Mouse (Mus musculus): ENCODE results near the gene Pef1. TPM values are rescaled to one million over a fixed set of nuclear protein-coding genes. Genes with fewer than 3 reads are reported as not detected.
A peak's percentile ranks its signal among the peaks of the same experiment; 100 is the strongest.

The Pef1 gene
- polyA plus RNA-seq, 1 experiment from 2014 or later: 70.4 TPM

DNA sequence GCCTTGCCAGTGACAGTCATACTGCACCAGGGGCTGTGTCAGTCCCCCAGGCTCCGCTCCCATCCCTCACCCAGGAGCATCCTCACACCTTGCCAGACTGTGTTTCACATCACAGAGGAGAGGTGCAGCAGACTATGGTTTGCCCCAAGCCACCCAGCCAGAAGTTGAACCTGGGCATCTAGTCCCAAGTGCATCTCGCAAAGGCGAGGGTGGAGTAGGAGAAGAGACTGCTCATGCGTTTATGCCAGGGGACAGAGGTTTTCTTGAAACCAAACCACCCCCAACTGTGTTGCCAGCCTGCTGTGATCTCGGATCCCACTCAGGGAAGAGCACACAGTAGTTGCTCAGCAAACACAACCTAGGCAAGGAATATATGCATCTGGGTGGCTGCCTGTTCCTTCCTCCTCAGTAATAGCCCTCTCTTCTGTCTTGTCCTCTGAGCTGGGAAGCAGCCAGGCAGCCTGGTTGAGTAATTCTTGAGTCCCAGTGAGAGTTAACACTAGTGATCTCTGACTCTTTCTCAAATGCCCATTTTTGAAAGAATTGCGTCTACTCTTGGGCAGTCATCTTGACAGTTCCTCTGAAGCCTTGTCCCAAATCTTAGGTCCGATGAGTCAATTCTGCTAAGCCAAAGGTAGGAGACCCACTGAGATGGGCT lies 29.2 kb downstream of the Pef1 start:
- Histone ChIP-seq H3K4me3 (ENCODE audit: low read depth, low read length) (no peak overlapping the region), H3K27ac (ENCODE audit: low read depth) (peak overlapping the region; percentile 43; the same call in 1 of the 2 replicates), H3K27me3 (replicated peaks; ENCODE audit: control insufficient read depth, insufficient read depth, low read length) (no peaks in the 10 kb centered on the region), H3K4me1 (replicated peaks; ENCODE audit: control insufficient read depth, insufficient read depth, low read length) (peaks cover 5% of the 10 kb centered on the region), H3K36me3 (ENCODE audit: control insufficient read depth, insufficient read depth, low read length) (peaks cover 15% of the 10 kb centered on the region), H3K4me2 (ENCODE audit: low read length) (no peak overlapping the region), H3K9ac (ENCODE audit: low read length) (no peak overlapping the region), H3K9me3 (ENCODE audit: control insufficient read depth, low read length) (no peaks in the 10 kb centered on the region)
- DNase-seq (ENCODE audit: low spot score) (no peak), ATAC-seq (replicated peaks; ENCODE audit: low FRiP score, low TSS enrichment, low read depth) (no peak)
- WGBS: 85% methylated on average over 7 of the region's 7 CpGs

DNA sequence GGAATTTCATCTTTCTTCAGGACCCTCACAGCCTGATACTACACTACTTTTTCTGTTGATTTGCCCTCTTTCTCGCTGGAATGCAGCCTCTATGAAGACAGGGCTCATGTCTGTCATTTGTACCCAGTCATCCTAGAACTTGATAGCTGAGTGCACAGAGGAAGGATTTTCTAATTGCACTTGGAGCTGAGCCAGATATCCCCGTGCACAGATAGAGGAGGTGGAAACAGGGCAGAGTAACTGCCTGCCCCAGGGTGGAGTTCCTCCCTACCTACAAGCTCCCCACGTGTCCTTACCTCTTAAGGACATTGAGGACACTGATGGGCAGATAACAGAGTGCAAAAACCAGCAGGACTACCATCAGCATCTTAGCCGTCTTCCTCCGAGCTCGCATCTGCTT lies 31.0 kb downstream of the Pef1 start:
- ATAC-seq (replicated peaks; ENCODE audit: low FRiP score, low TSS enrichment, low read depth): no peak
- H3K4me3 ChIP-seq (ENCODE audit: low read depth, low read length): no peak overlapping the region

DNA sequence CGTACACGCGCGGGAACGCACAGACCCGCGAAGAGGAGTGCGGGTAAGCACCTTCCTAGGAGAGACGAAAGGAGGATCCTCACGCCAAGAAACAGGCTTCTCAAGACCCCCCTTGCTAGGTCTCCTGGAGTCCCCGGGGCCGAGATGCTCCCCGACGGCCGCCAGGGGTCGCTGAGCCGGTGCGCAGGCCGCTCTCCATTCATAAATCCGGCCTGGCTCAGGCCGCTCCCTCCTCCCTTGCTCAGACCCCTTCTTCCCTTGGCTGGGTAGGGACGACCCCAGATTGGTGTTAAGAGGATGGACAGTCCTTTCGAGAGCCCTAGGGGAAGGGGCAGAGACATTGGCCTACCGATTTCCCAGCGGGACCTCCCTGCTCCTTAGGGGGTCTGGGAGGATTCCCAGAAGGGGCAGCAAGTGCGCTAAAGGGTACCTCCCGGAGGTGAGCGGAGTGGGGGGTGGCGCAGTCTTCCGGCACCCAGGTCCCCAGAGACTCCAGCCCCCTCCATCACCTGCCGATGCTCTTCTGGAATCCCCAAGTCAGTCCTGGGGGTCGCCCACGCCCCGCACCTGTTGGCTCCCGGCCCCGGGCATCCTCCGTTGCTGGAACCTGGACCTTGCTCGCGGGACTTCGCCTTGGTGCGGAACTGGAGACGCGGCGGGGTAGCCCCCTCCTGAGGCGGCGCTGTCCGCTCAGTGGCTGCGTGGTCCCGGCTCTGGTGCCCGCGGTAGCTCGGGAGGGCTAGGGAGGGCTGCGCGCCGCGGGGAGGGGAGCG lies 36.3 kb downstream of the Pef1 start:
- Histone ChIP-seq H3K27ac (ENCODE audit: low read depth) (no peak overlapping the region), H3K4me3 (ENCODE audit: low read depth, low read length) (peak overlapping the region; percentile 27), H3K9me3 (ENCODE audit: control insufficient read depth, low read length) (no peaks in the 10 kb centered on the region), H3K4me1 (replicated peaks; ENCODE audit: control insufficient read depth, insufficient read depth, low read length) (peaks cover 13% of the 10 kb centered on the region), H3K36me3 (ENCODE audit: control insufficient read depth, insufficient read depth, low read length) (no peaks in the 10 kb centered on the region), H3K4me2 (ENCODE audit: low read length) (peak overlapping the region; percentile 58), H3K27me3 (replicated peaks; ENCODE audit: control insufficient read depth, insufficient read depth, low read length) (peaks cover 48% of the 10 kb centered on the region), H3K9ac (ENCODE audit: low read length) (peak overlapping the region; percentile 22; the same call in 1 of the 2 replicates)
- peak; percentile 57 for ATAC-seq (replicated peaks; ENCODE audit: low FRiP score, low TSS enrichment, low read depth)
- peak; percentile 93 for DNase-seq (ENCODE audit: low spot score)
- under 1% methylated on average over 50 of the region's 57 CpGs for WGBS

More for the DNA sequence above, 31.0 kb downstream of the Pef1 start:
- Histone ChIP-seq H3K4me1 (replicated peaks; ENCODE audit: control insufficient read depth, insufficient read depth, low read length) (peaks cover 5% of the 10 kb centered on the region), H3K9ac (ENCODE audit: low read length) (no peak overlapping the region), H3K4me2 (ENCODE audit: low read length) (no peak overlapping the region), H3K27me3 (replicated peaks; ENCODE audit: control insufficient read depth, insufficient read depth, low read length) (peaks cover 15% of the 10 kb centered on the region), H3K9me3 (ENCODE audit: control insufficient read depth, low read length) (no peaks in the 10 kb centered on the region), H3K27ac (ENCODE audit: low read depth) (no peak overlapping the region), H3K36me3 (ENCODE audit: control insufficient read depth, insufficient read depth, low read length) (no peaks in the 10 kb centered on the region)
- WGBS: 58% methylated on average over 6 of the region's 6 CpGs
- DNase-seq (ENCODE audit: low spot score): no peak

DNA sequence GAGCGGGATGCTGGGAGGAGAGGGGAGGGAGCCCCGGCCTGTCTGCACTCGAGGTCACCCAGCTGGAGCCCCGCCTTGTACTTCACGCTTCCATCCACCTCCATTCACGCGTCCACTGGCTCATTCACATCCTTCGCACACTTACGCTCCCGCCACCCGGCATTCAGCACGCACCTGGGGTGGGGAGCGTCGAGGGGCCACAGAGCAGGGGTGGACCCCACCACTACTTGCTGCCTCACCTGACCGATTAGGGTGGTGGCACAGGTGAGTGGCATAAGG lies 36.8 kb downstream of the Pef1 start, which contains the start of gene Hcrtr1:
TSS of gene Hcrtr1 (minus strand) at position 146 of the 279 bp plus-strand sequence.
- Histone ChIP-seq H3K4me1 (replicated peaks; ENCODE audit: control insufficient read depth, insufficient read depth, low read length) (peaks cover 13% of the 10 kb centered on the region), H3K9me3 (ENCODE audit: control insufficient read depth, low read length) (no peaks in the 10 kb centered on the region), H3K27ac (ENCODE audit: low read depth) (no peak within 1 kb of the TSS), H3K9ac (ENCODE audit: low read length) (peak within 1 kb of the TSS; percentile 22; the same call in 1 of the 2 replicates), H3K27me3 (replicated peaks; ENCODE audit: control insufficient read depth, insufficient read depth, low read length) (peaks cover 48% of the 10 kb centered on the region), H3K36me3 (ENCODE audit: control insufficient read depth, insufficient read depth, low read length) (no peaks in the 10 kb centered on the region), H3K4me3 (ENCODE audit: low read depth, low read length) (peak within 1 kb of the TSS; percentile 27), H3K4me2 (ENCODE audit: low read length) (peak within 1 kb of the TSS; percentile 58)
- DNase-seq (ENCODE audit: low spot score): no peak
- peak; percentile 9; the same call in 1 of the 2 replicates for ATAC-seq (replicated peaks; ENCODE audit: low FRiP score, low TSS enrichment, low read depth)
- WGBS: under 1% methylated on average over 14 of the region's 15 CpGs

DNA sequence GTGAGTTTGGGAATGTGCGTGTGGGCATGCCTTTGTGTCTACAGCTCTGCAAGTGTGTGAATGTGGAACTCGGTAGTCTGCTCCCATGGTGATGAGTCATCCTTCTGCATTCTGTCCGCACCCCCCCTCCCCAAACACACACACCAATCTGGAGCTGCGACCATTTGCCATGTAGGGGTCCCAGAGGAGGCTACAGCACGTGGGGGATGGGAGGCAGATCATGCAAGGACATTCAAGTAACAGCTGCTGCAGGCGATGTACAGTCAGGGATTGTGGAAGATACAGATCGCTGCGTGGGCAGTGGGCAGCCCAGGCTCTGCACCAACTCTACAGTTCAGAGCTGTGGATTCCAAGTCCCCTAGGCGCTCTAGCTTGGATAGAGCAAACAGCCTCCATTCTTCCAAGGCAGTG lies 38.6 kb downstream of the Pef1 start:
- DNase-seq (ENCODE audit: low spot score) (no peak), ATAC-seq (replicated peaks; ENCODE audit: low FRiP score, low TSS enrichment, low read depth) (no peak)
- H3K9ac ChIP-seq (ENCODE audit: low read length): no peak overlapping the region
- peaks cover 9% of the 10 kb centered on the region; the same call in 1 of the 2 replicates for H3K4me1 ChIP-seq (replicated peaks; ENCODE audit: control insufficient read depth, insufficient read depth, low read length)
- H3K36me3 ChIP-seq (ENCODE audit: control insufficient read depth, insufficient read depth, low read length): no peaks in the 10 kb centered on the region
- WGBS: 51% methylated on average over 9 of the region's 9 CpGs
- H3K4me3 ChIP-seq (ENCODE audit: low read depth, low read length): no peak overlapping the region
- H3K27me3 ChIP-seq (replicated peaks; ENCODE audit: control insufficient read depth, insufficient read depth, low read length): peaks cover 48% of the 10 kb centered on the region
- no peak overlapping the region for H3K27ac ChIP-seq (ENCODE audit: low read depth)
- no peak overlapping the region for H3K4me2 ChIP-seq (ENCODE audit: low read length)
- no peaks in the 10 kb centered on the region for H3K9me3 ChIP-seq (ENCODE audit: control insufficient read depth, low read length)

DNA sequence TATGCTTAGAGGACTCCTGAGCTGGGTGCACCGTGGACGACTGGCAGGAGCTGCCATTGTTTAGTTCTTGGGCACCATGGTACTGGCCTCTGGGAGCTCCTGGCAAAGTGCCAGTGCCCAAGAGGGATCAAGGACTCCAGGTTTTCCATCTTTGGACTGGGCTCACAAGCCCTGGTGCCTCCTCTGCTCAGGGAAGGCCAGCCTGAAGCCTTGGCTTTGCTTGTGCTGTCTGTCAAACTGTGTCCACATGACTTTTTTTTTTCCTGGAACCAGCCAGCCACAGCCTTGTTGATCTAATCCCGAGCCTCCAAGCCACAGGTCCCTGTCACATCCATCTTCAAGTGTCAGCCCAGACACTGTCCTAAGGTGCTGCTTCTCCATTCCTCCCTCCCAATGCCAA lies 39.4 kb downstream of the Pef1 start:
- Histone ChIP-seq H3K9ac (ENCODE audit: low read length) (no peak overlapping the region), H3K27ac (ENCODE audit: low read depth) (no peak overlapping the region), H3K9me3 (ENCODE audit: control insufficient read depth, low read length) (no peaks in the 10 kb centered on the region), H3K4me3 (ENCODE audit: low read depth, low read length) (no peak overlapping the region), H3K4me2 (ENCODE audit: low read length) (no peak overlapping the region), H3K27me3 (replicated peaks; ENCODE audit: control insufficient read depth, insufficient read depth, low read length) (peaks cover 47% of the 10 kb centered on the region), H3K36me3 (ENCODE audit: control insufficient read depth, insufficient read depth, low read length) (no peaks in the 10 kb centered on the region), H3K4me1 (replicated peaks; ENCODE audit: control insufficient read depth, insufficient read depth, low read length) (peaks cover 9% of the 10 kb centered on the region; the same call in 1 of the 2 replicates)
- DNase-seq (ENCODE audit: low spot score): no peak
- no peak for ATAC-seq (replicated peaks; ENCODE audit: low FRiP score, low TSS enrichment, low read depth)
- 48% methylated on average over 3 of the region's 3 CpGs for WGBS

DNA sequence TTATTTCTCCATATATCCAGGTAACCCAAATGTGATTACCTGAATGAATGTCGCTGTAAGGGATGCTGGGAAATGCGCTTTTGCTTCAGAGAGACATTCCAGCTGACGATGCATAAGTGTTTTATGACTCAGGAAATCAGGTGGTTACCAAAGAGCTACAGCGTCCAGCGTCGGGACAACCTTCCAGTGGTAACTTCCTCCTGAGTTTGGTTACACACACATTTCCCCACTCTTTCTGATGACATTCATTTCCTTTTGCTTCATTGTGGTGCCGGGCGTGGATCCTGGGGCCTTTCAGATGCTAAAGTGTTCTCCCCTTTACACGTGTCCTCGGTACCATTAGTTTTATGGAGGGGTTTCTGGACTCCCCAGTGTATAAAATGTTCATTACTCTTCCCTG lies 46.0 kb downstream of the Pef1 start:
- peaks cover 15% of the 10 kb centered on the region for H3K27me3 ChIP-seq (replicated peaks; ENCODE audit: control insufficient read depth, insufficient read depth, low read length)
- H3K4me2 ChIP-seq (ENCODE audit: low read length): no peak overlapping the region
- H3K27ac ChIP-seq (ENCODE audit: low read depth): no peak overlapping the region
- no peak overlapping the region for H3K9ac ChIP-seq (ENCODE audit: low read length)
- H3K36me3 ChIP-seq (ENCODE audit: control insufficient read depth, insufficient read depth, low read length): no peaks in the 10 kb centered on the region
- WGBS: 65% methylated on average over 10 of the region's 10 CpGs
- no peaks in the 10 kb centered on the region for H3K4me1 ChIP-seq (replicated peaks; ENCODE audit: control insufficient read depth, insufficient read depth, low read length)
- no peaks in the 10 kb centered on the region for H3K9me3 ChIP-seq (ENCODE audit: control insufficient read depth, low read length)
- no peak overlapping the region for H3K4me3 ChIP-seq (ENCODE audit: low read depth, low read length)
- ATAC-seq (replicated peaks; ENCODE audit: low FRiP score, low TSS enrichment, low read depth) (no peak), DNase-seq (ENCODE audit: low spot score) (no peak)

DNA sequence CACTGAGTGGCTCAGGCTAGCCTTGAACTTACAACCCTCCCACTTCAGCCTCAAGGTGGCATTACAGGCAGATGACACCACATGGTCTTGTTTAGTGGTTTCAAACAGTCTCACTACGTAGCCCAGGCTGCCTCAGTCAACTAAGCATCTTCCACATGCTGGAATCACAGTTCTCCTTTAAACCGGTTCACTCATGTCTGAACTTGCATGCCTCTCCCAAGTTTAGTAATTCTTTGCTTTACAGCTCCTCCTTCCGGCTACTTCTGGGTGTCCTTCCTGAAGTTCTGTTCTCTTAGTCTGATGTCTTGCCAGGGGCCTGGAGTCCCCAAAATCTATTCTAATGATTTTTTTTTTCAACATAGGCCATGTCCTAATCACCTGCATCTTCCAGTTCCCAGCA lies 51.9 kb downstream of the Pef1 start:
- DNase-seq (ENCODE audit: low spot score): no peak
- Histone ChIP-seq H3K36me3 (ENCODE audit: control insufficient read depth, insufficient read depth, low read length) (no peaks in the 10 kb centered on the region), H3K4me3 (ENCODE audit: low read depth, low read length) (no peak overlapping the region), H3K4me1 (replicated peaks; ENCODE audit: control insufficient read depth, insufficient read depth, low read length) (no peaks in the 10 kb centered on the region), H3K9me3 (ENCODE audit: control insufficient read depth, low read length) (no peaks in the 10 kb centered on the region), H3K9ac (ENCODE audit: low read length) (no peak overlapping the region), H3K4me2 (ENCODE audit: low read length) (no peak overlapping the region), H3K27me3 (replicated peaks; ENCODE audit: control insufficient read depth, insufficient read depth, low read length) (peaks cover 16% of the 10 kb centered on the region), H3K27ac (ENCODE audit: low read depth) (no peak overlapping the region)
- no peak for ATAC-seq (replicated peaks; ENCODE audit: low FRiP score, low TSS enrichment, low read depth)
- WGBS: 80% methylated on average over 3 of the region's 3 CpGs

Measured in intestine, embryonic 14.5 days (tissue).